Mouse (Mus musculus): ENCODE data around the gene Dok7.

Gene Dok7

DNA sequence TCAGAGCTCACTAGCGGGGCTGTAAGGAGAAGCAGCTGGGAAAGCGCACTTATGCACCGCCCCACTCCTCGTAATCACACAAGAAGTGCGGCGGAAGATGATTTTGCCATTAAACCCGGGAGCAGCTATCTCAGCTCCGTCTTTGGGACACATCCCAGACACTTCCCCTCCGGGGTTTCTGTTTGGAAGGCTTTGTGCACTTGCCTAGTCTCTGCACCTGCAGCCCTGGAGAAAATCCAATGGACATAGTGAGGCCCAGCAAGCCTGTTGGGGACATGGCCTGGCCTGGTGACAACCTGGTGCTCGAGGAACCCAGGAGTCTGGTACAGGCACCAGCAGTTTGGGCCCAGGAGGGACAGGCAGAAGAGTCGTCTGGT lies 49.3 kb downstream of the Dok7 start:
- intact Hi-C loops (cut with DNase I): no loop called here

DNA sequence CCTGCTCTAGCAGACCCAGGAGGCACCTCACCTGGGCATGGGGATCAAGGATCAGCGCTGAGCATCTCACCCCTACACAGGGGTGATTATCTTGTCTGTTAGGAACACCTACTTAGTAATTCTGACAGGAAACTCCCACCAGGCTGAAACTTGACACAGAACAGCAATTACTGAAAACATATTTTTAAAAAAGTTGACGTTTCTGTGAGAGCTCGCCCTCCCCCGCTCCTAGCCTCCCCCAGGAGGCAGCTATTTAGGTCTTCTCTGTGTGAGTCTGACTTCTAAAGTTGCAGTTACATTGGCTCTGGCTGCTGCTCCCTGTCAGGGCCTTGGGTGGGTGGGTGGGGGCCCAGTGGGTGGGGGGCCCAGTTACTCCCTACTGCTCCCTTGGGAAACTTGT lies 55.9 kb downstream of the Dok7 start:
- intact Hi-C loops (cut with DNase I): no loop called here

DNA sequence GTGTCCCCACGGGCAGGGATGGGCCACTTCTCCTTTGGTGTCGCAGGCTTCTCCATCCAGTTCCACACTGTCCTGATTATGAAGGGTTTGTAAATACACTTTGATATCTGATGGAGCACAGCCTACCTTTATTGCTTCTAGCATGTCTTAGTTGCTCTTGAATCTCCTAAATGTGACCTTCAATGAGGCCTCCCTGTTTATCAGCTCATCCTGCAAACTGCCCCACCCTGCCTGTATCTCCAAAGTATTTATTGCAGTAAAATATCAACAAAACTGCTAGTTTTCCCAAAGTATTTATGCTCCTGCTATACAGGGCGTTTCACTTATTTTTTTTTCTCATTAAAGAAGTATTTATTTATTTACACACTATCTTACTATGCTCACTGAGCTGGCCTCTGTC lies 59.4 kb downstream of the Dok7 start:
- intact Hi-C loops (cut with DNase I): no loop called here

DNA sequence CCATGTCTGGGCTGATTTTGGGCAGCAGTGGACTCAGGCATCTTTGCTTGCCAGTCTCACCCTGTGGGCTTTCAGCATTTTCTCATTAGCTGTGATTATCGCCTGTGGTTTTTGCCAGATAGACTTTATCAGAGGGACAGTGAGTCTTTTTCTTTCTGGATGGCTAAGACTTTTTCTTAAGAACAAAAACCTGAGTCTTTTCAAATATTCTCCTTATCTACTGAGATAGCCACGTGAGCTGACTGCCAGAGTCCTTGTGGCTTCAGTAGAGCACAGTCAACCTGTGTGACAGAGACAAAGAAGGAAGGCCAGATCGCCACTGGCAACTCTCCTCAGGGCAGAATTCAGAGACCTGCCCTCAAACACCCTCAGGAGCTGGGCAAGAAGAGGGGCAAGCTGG lies 61.1 kb downstream of the Dok7 start:
- intact Hi-C loops (cut with DNase I): no loop called here

DNA sequence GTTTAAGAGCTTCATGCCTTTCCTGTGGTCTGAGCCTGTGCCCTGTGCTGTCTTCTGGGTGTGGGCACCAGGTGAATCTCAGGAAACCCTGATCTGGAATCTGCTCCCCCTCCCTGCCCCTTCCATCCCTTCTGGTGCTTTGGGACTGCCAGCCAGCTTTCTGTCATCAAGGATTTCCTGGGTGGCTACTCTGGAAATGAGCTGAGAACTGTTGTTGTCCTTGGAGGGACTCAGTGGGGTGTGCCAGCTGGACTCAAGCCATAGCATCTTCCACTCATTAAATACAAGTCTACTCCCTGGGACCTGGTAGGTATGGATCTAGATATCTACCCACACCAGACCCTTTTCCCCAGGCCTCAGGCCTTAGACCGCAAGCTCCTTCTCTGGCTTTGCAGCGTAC lies 61.9 kb downstream of the Dok7 start:
- intact Hi-C loops (cut with DNase I): no loop called here

DNA sequence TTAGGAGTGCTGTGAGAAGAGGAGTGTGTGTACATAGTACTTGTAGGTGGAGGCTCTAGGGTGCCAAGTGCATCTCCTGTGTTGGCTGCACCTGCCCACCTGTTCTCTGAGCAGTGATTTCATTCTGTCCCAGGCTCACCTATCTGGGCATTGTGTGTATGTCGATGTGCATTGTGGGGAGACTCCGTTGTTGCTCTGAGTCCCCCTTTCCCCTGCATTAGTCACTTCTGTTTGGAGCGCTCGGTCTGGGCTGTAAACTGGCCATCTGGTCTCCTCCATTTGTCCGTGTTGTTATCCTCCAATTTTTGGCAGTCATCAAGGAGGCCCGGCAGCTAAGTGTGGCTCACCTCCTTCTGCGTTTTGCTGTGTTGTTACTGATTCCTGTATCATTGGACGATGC lies 63.5 kb downstream of the Dok7 start:
- intact Hi-C loops (cut with DNase I): no loop called here

DNA sequence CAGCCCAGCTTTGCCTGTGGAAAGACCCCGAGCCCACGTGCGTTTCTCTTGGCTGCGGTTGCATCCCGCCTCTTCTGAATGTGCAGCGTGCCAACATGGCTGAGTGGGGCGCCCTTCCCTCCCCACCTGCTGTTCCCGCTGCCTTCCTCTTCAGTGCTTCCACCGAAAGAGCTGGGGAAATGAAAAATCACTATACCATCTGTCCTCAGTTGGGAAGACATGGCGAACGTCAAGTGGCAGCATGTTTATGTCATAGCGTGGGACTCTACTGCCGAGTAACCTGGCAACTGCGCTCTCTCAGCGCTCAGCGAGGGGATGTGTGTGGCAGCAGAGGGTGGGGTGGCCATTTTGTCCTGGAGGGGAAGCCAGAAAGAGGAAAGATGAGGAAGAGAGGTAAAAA lies 72.6 kb downstream of the Dok7 start:
- intact Hi-C loops (cut with DNase I): no loop called here

DNA sequence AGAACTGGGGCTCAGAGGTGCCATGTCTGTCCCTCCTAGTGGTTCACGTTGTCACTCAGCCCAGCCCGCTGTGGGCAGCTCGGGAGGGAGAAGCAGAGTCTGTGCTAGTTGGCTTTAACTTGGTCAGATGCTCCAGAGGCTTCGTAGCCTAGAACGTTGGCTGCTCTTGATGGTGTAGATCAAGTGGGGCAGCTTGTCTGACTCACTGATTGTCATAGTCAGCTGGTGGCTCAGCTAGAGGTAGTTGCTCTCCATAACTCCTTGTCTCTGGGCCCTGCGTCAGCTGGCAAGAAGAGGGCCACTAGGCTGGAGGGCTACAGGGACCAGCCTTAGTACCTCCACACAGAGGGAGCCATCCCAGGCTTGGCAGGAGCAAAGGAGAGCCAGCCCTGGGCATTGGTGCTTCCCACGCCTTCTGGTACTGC lies 73.2 kb downstream of the Dok7 start:
- intact Hi-C loops (cut with DNase I): no loop called here

DNA sequence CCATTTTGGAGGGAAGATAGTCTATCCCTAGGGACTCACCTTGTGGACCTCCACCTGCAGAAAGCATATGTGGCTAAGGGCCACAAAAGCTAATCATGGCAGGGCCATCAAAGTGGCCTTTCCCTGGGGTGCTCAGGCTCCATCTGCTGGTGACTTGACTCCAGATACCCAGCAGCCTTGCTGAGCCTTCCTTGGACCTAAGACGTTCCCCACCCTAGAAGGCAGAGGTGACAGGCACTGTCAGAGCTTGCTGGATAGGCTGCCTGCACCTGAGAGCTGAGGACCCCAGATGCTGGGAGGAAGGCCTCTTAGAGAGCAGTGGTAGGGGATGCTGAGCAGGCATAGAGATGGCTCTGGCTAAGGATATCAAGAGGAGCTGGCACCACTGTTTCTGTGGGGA lies 74.7 kb downstream of the Dok7 start:
- intact Hi-C loops (cut with DNase I): no loop called here

DNA sequence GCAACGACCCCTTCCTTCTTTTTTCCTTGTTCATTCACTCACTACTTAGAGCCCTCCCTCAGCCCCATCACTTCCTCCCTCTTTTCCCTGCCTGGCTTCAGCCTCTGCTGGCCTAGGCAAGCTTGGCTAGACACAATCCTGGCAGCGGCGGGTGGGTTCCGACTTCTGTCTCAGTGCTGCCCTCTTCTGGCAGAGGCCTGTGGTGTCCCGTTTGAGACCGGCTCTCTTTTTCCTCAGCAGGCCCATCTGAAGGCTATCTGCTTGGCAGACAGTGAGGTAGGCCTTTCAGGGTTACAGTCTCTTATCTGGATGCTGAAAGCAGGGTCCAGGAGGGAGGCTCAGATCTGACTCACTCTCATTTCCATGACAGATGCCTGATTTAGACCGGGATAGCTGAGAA lies 75.2 kb downstream of the Dok7 start:
- intact Hi-C loops (cut with DNase I): no loop called here

DNA sequence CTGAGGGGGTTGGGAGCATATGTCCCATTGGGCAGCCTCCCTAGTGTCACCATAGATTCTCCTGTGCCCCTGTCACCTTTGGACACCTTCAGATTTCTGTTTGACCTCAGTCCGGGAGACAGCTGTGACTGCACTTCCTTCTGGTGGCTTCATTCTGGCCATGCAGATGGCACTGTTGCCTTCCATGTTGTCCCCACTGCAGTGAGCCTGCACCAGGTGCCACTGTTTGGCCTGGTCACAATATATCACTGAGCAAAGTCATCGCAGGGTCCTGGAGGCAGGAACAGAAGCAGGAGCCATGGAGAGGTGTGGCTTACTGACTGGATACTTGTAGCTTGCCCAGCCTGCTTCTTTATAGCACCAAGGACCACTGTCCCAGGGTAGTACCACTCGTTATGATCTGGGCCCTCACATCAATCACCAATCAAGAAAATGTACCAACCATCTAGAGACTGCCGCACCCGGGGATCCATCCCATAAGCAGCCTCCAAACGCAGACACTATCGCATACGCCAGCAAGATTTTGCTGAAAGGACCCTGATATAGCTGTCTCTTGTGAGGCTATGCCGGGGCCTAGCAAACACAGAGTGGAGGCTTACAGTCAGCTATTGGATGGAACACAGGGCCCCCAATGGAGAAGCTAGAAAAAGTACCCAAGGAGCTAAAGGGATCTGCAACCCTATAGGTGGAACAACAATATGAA lies 75.9 kb downstream of the Dok7 start:
- intact Hi-C loops (cut with DNase I): no loop called here

DNA sequence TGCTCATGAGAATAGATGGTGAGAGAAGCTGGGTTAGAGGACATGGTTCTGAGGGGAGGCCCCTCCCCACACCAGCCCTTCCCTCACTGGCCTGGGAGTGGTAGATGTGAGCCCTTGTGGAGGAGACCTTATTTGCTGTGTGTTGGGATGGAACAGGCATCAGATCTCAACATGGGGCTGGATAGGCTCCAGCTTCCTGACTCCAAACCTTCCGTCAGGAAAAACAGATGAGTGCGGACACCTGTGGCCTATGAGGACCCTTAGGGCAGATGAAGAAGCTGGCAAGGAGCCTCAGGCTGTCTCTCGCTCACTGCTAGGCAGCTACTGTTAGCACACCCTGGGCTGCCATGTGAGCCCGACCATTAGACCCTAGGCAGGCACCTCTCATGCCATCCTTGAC lies 76.9 kb downstream of the Dok7 start:
- intact Hi-C loops (cut with DNase I): no loop called here

DNA sequence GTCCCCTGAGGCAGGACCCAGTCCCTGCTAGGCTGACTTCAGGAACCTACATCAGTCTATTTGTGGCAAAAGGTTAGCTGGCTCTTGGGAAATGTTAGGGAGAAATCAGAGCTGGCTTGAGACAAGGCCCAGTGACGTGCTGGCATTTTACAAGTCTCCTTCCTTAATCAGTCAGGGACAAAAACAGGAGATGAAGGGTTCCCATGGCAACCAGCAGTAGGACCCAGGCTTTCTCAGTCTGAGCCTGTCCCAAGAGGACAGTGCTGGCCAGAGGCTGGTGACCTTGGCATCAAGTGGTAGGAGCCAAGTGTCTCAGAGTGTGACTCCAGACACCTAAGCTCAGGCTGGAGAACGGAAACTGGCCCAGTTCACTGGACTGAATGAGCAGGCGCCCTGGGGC lies 77.7 kb downstream of the Dok7 start:
- intact Hi-C loops (cut with DNase I): no loop called here

DNA sequence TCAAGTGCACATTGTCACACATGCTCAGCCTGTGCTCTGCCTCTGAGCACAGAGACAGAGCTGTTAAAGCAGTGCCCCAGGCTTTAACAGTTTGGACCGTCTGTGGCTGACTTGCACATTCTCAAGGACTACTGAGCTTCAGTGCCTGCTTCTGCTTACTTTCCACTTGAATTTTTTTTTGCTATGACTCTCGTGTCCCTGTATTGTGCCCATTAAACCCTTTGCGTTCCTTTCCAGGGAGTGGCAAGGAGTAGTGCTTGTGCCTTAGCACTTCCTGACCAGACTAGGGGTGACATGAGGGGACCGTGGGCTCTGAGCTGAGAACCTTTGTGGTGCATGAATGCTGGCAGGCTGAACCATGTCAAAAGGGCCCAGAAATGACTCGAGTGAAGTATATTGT lies 79.3 kb downstream of the Dok7 start:
- intact Hi-C loops (cut with DNase I): no loop called here

Small RNA genes within 50 kb of the gene (microRNA-seq; reads per million reads assigned to microRNA genes)
- 1.9 to 4.7 reads per million in 2 experiments for gene Mir3097
